Mouse (Mus musculus) liver, adult 2 months (tissue): ENCODE measurements at regions not wholly inside any gene's neighbourhood (a gene's known extent, or its start where the extent isn't known, plus 50 kb on each side); places are given as distances from the start of the nearest gene placed in this dataset.

Source experiments
- CTCF ChIP-seq: fragments of 200-500 bp; IDR thresholded peaks from 2 replicates; pipeline ENCODE4 v1.5.1; 2011; ENCODE audit warnings: low read depth, low read length, control low read depth
- POLR2A ChIP-seq: fragments of 200-500 bp; IDR thresholded peaks from 2 replicates; pipeline ENCODE4 v1.6.1; 2011; ENCODE audit warnings: low read length, control low read depth; ENCODE audit not compliant: insufficient read depth; ENCODE audit errors: extremely low read depth

GRCm38 (mm10) chr12:106592686-106593085, 582.7 kb downstream of the Vrk1 start:
- TF ChIP-seq CTCF (no peak), POLR2A (no peak)
